Mouse (Mus musculus): ENCODE measurements around the gene Rnf31.

Rnf31 gene

DNA sequence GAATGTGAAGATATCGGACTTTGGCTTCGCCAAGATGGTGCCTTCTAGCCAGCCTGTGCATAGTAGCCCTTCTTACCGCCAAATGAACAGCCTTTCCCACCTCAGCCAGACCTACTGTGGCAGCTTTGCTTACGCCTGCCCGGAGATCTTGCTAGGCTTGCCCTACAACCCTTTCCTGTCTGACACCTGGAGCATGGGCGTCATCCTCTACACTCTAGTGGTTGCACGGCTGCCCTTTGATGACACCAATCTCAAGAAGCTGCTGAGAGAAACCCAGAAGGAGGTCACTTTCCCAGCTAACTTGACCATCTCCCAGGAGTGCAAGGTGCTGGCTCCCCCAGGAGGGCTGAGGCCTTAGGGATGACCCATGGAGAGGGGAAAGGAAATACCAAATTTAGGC, 60.0 kb downstream of the Rnf31 start:
- DNase-seq (ENCODE audit: low spot score): no peak

Data from ovary, postnatal 14 days (tissue).